Mouse (Mus musculus): ENCODE results near the gene Slc15a5.
"Not testable (repeated sequence)": the region's sequence is repeated elsewhere in the genome, so short reads cannot be mapped to it uniquely, and the experiment has no call there.

The Slc15a5 gene

DNA sequence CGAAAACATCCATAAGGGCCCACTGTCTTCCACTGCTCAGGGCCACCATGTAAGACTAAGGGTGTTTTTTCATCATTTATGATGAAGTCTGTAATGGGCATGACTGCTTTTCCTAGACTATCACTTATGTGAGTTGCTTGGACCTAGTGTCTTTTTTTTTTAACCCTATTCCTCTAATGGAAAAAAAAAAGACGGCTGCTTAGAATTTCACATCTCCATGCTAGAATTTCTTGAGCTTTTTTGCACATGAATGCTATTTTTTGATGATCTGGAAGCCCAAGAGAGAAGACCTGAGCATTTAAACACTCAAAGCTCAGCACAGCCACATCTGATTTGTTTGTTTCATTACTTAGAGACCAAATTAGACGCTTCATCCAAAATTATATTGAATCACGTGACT is at the start of gene Slc15a5:
Gene Slc15a5 (minus strand): TSS at position 101 of the 400 bp plus-strand sequence.
- no peak for DNase-seq

DNA sequence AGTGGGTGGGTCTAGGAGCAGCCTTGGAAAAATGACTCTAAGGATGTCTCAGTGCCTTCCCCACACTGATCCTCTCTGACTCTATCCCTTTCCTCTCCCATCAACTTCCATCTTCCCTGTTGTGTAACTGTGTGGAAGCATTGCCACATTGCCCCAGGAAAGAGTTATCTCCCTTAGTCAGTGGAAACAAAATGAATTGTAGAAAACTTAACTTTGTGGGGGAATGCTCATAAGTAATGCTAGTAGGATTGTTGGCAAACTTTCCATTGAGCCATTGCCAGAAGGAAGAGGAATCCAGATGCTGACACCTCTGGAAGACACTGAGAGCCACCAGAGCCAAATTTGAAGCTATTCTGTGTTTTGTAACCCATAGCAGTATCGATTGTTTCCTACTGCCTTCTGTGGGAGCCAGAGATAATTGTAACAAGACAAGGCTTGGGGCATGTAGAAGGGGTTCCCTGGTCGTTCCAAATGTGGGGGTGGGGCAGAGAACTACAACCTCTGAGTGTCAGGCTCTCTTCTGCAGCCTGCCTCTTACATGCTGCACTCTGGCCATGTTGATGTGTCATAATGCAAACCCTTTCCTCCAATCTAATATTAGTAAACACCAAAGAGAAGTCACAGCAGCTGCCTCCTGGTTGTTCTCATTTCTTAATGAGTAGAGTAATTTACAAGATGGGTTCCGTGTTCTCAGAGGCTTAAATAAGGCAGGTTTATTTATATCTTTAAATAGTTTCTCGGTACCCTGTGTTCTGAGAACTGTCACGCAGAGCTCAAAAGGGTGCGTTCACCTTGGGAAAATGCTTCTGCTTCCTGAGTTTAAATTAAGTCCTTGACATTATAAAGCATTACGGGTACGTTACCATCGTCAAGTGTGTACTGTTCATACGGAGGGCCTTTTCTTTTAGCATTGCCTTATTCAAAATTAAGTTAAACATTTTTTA is 48.9 kb upstream of the Slc15a5 start:
- no peak for DNase-seq

DNA sequence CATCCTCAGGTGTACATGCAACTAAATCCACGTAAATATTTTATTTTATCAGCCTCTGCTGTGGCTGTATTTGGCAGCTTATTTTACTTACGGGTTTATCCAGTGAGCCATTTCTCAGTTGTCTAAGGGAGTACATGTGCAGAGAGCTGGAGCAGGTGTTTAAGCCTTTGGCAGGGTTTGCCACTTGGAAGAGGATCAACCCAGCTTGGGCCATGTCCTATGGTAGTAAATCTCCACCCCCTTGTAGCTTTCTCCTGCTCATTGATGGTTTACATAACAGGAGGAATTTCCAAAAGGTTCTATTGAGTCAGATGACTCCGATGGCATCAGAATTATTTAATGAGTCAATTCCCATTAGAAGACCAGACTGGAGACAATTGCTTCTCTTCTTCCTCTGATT is 37.8 kb upstream of the Slc15a5 start:
- DNase-seq: no peak

DNA sequence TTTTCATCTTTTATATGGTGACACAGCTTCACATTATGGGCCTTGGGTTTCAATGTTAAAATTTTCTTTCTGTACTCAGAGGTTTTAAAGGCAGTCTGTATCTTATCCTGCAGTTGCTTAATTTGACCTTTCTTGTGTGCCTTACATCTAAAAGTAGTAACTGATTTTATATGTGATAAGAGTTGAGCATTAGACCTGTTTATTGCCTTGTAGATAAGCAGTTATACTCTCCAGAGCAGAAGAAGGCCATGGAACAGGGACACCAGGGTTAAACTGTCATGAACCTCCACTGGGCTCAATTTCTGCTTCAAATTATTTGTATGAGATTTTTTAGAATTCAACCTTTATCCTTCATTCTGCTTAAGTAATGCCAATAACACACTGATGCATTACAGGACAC is 24.8 kb upstream of the Slc15a5 start:
- DNase-seq: no peak

DNA sequence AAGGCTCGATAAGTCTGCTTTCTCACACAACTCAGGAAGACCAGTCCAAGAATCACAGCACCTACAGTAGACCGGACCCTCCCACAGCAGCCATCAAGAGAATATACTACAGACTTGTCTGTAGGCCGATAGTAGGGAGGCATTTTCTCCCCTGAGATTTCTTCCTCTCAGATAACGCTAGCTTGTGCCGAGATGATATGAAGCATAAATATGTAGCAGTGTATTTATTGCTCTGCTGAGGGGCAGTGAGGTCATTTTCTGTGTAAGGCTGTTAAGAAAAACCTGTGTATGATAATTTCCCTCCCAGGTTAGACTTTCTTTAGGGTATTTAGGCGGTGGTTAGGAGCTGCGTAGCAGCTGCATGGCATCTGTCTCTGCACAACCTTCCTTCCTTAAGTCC is 23.2 kb upstream of the Slc15a5 start:
- DNase-seq: no peak

DNA sequence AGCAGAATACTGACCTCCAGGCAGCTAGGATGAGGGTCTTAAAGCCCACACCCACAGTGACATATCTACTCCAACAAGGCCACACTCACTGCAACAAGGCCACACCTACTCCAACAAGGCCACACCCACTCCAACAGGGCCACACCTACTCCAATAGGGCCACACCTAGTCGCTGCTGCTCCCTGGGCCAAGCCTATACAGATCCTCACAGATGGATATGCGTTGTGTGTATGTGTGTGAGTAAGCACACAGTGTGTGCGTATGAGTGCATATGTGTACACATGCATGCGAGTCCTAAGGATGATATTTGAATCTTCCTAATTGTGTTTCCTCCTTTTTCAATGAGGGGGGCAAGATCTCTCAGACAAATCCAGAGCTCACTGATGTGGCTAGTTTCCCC is 22.1 kb upstream of the Slc15a5 start:
- no peak for DNase-seq

DNA sequence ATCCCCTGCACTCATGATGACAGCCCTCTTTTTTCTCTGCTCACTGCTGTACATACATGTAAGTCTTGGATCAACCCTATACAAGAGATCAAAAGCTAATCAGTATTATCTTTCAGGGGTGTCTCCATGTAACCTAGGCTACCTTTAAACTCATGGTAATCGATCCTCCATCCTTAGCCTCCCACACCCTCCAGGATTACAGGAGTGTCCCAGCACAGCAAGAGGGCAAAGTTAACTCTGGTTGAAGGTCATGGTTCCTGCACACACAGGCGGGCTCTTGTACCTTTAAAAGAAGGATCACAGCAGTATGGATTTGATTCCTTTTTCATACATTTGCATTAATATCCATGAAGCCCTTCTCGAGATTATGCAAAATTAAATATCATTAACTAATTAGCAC is 19.9 kb upstream of the Slc15a5 start:
- no peak for DNase-seq

DNA sequence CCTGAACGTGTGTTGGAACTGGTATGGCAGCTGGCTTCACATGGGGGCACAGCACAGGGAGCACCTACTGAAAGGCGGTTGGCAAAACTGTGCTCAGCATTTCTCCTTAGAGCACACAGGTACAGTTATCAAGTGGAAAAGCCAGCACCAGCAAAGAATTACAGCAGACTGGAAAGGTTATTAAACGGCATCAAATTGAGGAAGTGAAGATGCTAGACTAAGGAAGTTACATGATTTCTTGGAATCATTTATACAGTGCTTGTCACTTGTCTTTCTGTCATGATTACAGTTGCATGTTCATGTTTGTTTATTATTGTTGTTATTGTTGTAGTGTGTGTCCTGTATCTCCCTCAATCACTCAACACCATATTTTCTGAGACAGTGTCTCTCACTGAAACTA is 15.3 kb upstream of the Slc15a5 start:
- no peak for DNase-seq

DNA sequence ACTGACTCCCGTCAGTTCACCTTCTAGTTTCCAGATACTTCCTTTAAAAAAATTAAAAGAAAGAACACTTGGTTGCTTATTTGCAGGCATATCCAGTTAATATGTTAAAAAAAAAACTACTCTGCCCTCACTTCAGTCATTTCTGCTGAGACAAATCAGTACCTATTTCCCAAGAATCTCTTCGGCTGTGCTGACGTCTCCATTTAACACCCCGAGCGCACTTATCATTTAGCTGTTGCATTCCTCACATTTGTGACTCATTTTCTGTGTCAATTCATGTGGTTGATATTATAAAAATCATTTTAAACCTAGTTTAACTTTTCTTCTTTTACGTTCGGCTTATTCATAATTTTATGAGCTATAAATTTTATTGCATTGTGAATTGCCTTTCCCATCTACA is 12.7 kb upstream of the Slc15a5 start:
- no peak for DNase-seq

DNA sequence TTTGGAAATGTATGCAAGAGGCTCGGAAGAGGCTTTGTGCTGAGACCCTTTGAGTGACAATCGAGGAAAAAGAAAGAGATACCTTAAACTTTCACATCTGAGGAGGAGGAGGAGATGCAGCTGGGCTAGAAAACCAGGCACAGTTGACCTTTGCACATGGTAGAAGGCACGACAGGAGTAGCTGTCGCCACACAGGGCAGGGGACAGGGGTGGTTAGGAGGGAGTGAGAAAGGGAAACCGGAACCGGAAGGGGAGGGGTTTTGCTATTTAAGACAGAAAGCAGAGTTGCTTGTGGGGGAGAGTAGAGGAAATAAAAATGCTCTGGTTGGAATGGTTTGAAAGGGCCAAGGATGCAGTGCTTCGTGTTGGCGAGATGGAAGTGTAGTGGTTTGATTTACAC is 9.4 kb upstream of the Slc15a5 start:
- no peak for DNase-seq

DNA sequence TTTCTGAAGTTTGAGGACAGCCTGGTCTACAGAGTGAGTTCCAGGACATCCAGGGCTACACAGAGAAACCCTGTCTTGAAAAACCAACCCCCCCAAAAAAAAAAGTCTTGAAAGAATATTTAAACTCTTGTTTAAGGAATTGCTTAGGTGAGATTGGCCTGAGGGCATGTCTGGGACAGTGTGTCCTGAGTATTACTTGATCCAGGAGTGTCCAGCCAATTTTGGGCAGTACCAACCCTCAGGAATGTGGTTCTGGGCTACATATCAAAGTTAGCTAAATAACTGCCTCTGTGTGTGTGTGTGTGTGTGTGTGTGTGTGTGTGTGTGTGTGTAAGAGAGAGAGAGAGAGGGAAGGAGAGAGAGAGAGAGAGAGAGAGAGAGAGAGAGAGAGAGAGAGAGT is 6.7 kb upstream of the Slc15a5 start:
- not testable (repeated sequence) for DNase-seq

DNA sequence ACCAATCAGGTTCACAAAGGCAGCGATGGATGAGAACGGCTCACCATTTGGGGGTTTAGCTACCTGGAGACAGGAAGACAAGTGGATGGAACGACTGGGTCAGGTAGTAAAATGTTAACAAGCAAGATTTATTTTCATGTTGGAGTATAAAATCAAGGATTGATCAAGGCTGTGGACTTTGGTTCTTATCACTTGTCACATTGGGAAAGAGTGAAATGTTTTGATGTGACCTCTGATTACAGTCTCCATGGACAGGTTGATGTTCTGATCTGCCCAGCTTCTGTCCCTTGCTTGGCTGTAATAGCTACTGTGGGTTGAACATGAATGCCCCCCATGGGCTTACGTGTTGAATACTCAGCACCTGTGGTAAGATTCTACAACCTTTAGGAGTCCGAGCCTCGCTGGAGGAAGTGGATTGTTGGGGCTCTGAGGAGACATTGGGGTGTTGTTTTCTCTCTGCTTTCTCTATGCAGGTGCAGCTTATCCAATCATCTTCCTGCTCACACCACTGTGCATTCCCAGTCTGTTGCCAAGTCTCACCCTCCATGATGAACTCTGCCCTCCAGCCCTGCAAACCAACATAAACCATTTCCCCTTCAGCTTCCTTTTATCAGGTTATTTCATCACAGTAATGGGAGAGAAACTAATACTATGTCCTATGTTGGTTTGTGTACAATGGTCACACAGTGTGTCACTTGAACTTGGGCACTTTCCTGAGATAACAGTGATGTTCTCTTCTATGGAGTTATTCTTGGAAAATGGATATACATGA is 1.2 kb upstream of the Slc15a5 start:
- DNase-seq: no peak

DNA sequence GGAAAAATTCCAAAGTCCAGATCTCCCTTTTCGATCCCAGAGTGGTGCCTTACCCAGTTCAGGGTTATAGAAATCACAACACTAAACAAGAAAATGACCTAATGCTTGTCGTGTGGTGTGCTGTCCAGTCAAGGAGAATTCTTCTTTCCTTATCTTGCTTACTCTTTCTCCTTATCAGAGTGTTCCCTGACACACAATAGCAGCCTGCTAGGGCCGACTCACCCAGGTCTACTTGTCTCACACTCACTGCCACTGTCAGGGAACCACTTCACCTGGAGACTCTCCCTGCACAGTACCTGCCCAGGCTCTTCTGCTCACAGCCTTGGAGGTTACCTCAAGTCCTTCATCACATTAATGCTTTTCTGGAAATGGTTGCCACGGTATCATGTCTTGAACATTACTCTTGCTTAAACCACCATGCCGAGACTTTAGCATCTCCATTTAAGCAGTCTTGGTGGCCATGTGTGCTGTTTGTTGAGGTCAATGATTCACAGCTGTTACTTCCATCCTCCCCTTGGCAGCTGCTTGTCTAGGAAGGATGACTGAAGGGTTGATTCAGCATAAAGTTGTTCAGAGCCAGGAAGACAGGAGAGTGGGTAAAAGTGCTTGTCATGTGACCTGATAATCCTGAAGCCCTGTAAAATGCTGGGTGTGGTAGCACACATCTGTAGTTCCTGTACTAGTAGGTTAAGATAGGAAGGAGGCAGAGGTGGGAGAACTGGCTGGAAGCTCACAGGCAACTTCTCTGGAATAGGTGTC is 1.9 kb downstream of the Slc15a5 start:
- DNase-seq: no peak

DNA sequence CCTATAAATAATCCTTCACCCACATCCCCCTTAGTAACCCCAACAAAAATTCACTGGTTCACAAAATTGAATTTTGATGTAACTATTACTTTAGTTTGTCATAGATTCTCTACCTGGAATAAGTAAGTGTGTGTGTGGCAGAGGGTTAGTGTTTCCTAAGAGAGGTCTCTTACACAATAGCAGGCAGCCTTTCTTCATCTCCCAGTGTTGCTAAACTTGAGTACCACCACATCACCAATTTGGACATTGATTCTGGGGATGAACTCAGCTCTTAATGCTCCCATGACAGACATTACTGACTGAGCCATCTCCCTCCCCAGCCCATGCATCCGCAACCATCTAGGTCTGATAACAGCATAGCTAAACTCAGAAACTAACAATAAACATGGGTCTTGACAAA is 4.0 kb downstream of the Slc15a5 start:
- DNase-seq: no peak

DNA sequence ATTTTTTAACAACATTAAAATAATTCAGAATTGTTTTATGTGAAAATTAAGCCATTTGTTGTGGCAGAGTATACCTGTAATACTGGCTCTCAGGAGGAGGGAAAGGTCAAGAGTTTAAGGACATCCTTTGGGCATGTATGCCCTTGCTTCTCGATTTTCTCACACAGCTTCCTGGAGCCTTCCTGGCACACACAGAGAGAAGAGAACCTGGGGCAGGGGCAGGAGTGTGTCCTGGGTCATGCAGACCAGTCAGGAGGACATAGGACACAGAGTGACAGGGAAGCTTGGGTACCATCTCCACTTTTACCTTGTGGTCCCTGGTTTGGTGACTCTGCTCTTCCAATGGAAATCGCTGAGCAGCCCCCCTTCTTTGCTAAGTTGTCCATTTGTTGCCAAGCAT is 6.2 kb downstream of the Slc15a5 start:
- DNase-seq: no peak

DNA sequence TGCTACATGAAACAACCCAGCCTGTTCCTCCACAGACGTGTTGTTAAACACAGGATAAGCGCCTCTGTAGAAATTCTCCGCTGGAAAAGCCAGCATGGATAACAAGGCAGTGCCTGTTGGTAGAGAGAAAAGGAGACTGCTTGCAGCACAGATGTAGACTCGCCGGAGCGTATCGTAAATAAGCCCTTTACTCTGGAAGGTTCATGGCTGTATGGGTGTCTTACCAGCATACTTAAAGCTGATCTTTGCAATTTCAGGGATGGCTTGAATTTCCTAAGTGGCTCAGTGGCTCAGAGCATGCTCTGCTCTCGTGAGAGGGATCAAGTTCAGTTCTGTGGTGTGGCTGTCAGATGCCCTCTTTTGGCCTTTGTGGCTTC is 6.8 kb downstream of the Slc15a5 start:
- no peak for DNase-seq

DNA sequence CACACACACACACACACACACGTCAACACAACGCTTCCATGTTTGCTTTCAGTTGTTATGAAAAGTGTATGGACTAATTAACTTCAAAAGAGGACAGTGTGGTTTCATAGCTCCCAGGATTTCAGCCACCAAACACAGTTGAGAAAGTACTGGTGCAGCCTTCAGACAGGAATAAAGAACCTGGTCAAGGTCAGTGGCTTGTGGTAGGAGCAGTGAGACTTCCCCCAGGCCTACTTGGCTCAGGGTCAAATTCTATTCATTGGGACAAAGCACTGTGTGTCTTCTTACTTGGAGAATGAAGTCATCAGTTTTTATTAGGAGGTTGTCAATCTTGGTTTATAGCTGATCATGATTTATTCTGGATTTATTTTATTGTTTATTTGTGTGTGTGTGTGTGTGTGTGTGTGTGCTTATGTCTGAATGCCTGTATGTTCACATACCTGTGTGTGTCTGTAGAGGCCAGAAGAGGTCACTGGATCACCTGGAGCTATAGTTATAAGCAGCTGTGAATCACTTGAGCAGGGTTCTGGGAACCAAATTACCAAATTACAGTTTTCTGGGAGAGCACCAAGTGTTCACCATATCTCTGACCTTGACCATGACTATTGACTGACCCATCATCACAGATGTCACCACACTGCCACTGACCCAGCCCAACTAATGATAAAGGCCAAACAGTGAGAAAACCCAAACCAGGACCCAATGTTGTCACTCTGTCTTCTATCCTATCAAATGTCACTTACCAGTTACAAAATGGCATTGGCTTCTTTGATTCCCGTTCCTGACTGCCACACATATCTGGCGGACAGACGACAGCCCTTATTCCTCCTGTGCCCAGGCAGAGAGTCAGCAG is 7.4 kb downstream of the Slc15a5 start:
- DNase-seq: no peak

DNA sequence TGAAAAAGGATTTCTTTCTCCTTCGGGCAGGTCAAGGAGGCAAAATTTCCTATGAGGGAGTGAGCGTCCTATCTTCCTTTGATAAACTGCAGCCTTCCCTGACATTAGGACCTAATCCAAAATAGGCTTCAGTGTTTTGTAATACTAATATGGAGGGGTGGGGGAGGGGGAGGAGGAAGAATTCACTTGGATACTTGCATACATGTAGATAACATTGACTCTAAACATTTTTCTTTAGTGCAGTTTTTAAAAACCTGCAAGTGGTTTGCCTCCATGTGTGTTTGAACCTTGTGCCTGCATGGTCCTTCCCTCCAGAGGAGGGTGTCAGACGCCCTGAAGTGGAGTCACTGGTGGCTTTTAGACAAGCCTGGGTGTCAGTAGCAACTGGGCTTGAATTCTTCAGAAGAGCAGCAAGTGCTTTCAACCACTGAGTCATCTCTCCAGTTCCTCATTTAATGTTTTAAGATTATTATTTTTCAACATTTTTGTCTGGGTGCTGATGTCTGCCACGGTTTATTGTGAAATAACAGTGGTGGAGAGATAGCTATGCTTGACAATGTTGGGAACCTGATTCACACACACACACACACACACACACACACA is 8.1 kb downstream of the Slc15a5 start:
- no peak for DNase-seq

DNA sequence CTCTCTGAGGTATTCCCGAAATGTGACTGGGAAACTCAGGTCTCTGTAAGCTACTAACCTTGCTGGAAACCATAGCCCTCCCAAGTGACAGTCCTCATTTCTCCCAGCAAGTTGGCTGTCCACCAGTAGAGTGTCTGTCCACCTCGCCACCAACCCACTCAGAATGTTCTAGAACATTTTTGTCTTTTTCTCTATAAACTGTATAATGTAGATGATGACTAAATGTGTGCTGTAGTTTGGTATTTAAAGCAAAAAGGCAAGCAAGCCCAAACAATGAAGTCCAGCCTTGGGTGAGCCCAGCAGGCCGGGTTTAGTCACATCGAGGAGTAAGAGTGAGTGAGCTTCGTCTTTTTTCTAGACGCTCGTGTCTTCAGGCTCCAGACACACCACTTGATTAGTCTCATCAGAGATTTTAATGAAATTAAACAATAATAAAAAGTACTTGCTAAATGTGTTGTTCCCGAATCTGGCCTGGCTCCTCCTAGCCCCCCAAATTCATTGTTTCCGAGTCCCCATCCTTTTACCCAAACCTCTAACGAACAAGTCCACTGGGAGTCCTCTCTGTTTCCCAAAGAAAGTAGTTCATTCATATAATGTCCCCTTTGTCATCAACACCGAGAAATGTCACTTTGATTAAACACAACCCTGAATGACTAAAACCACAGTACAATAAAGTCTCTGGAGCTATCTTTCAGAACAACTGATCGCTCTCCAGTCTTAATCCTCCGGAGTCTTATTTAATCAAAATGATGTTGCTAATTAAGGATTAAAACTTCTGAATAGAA is 8.8 kb downstream of the Slc15a5 start:
- no peak for DNase-seq

DNA sequence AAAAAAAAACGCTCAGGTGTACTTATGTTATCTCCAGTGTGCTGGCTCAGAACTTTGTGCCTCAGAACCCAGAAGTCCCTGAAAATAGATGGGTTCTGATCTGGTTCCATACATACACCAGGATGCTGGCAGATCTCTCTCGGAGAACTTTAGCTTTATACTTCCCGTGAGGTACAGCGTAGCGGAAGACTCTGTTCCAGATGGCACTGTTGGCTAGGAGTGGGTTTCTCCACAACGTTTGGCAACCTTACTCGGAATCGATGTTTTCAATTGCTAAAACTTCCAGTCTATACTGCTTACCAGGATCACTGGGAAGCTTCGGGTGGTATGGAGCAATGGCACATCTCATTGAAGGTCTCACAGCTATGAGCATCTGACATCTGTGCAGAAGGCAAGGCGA is 9.8 kb downstream of the Slc15a5 start:
- no peak for DNase-seq

DNA sequence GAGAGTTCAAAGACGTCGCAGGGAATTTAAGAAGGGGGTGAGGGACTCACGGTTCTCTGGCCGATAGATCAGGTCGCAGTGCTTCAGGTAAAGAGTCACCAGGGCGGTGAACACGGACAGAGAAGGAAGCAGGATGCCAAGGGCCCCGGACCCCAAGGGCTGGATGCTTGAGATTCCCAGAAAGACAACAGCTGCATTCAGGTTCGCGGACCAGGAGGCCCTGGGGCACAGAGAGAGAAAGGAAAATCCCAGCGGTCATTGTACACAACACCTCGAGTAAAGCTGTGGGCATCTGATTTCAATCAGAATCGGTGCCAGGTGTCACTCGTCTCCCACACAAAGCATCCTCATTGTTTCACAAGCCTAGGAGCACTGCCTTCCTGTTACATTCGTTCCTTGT is 24.1 kb downstream of the Slc15a5 start:
- no peak for DNase-seq
